Mouse (Mus musculus): ENCODE data around the gene Gm15217. TPM values are rescaled to one million over a fixed set of nuclear protein-coding genes. Genes with fewer than 3 reads are reported as not detected.

The Gm15217 gene
- polyA plus RNA-seq, 1 experiment from 2014 or later: not detected

- Histone ChIP-seq H3K36me3 (replicated peaks) (no peaks in the 10 kb centered on the region), H3K9ac (no peak overlapping the region), H3K4me2 (peak overlapping the region; percentile 49), H3K27ac (replicated peaks) (no peak overlapping the region), H3K4me3 (replicated peaks) (peak overlapping the region; percentile 7; the same call in 1 of the 2 replicates), H3K9me3 (replicated peaks) (no peaks in the 10 kb centered on the region), H3K27me3 (peaks cover 68% of the 10 kb centered on the region), H3K4me1 (replicated peaks) (no peaks in the 10 kb centered on the region; the same call in 1 of the 2 replicates)
- ATAC-seq (ENCODE audit: insufficient read depth): no peak
- WGBS (ENCODE audit: insufficient replicate concordance): 3% methylated on average over 27 of the region's 27 CpGs
Measured at GRCm38 (mm10) chr14:46398091-46398695, 19.0 kb downstream of the Gm15217 start.

- 72% methylated on average over 2 of the region's 2 CpGs for WGBS (ENCODE audit: insufficient replicate concordance)
Measured at GRCm38 (mm10) chr14:46399925-46400324, 20.7 kb downstream of the Gm15217 start.

GRCm38 (mm10) chr14:46408319-46408718 is 29.1 kb downstream of the Gm15217 start:
- Histone ChIP-seq H3K9me3 (replicated peaks) (no peaks in the 10 kb centered on the region), H3K27ac (replicated peaks) (no peak overlapping the region)
- WGBS (ENCODE audit: insufficient replicate concordance): 67% methylated on average over 3 of the region's 3 CpGs

More at GRCm38 (mm10) chr14:46399925-46400324, 20.7 kb downstream of the Gm15217 start:
- no peak overlapping the region for H3K4me3 ChIP-seq (replicated peaks)
- no peak overlapping the region for H3K27ac ChIP-seq (replicated peaks)
- H3K4me2 ChIP-seq: no peak overlapping the region
- H3K27me3 ChIP-seq: peaks cover 60% of the 10 kb centered on the region
- H3K36me3 ChIP-seq (replicated peaks): no peaks in the 10 kb centered on the region
- H3K9ac ChIP-seq: no peak overlapping the region
- no peaks in the 10 kb centered on the region; the same call in 1 of the 2 replicates for H3K4me1 ChIP-seq (replicated peaks)
- H3K9me3 ChIP-seq (replicated peaks): no peaks in the 10 kb centered on the region
- ATAC-seq (ENCODE audit: insufficient read depth): no peak

DNA sequence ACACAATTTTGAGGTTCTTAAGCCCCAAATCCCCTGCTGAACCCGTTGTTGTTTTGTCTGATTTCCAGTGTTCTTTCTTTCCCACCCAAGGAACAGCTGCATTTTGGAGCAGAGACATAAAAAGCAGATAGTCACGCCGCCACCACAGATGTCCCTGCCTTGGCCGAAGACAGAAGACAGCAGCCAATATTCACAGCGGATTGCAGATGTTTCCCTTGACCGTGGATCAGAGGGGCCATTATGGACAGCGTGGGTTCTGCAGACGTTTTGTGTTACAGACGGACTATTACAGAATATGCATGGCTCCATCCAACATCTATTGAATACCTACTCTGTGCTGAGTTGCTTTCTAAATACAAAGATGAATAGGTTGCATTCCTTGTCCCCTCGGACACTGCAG is 29.8 kb downstream of the Gm15217 start:
- no peaks in the 10 kb centered on the region for H3K27me3 ChIP-seq
- no peaks in the 10 kb centered on the region for H3K9me3 ChIP-seq (replicated peaks)
- H3K4me3 ChIP-seq (replicated peaks): no peak overlapping the region
- no peak overlapping the region for H3K27ac ChIP-seq (replicated peaks)
- no peak overlapping the region for H3K9ac ChIP-seq
- WGBS (ENCODE audit: insufficient replicate concordance): 68% methylated on average over 10 of the region's 10 CpGs
- ATAC-seq (ENCODE audit: insufficient read depth): no peak
- H3K36me3 ChIP-seq (replicated peaks): no peaks in the 10 kb centered on the region
- no peaks in the 10 kb centered on the region for H3K4me1 ChIP-seq (replicated peaks)
- H3K4me2 ChIP-seq: no peak overlapping the region

More at GRCm38 (mm10) chr14:46408319-46408718, 29.1 kb downstream of the Gm15217 start:
- Histone ChIP-seq H3K4me3 (replicated peaks) (no peak overlapping the region), H3K4me1 (replicated peaks) (no peaks in the 10 kb centered on the region), H3K9ac (no peak overlapping the region), H3K36me3 (replicated peaks) (no peaks in the 10 kb centered on the region), H3K27me3 (no peaks in the 10 kb centered on the region), H3K4me2 (no peak overlapping the region)
- no peak for ATAC-seq (ENCODE audit: insufficient read depth)

- Histone ChIP-seq H3K27me3 (no peaks in the 10 kb centered on the region), H3K27ac (replicated peaks) (no peak overlapping the region), H3K4me2 (no peak overlapping the region), H3K9me3 (replicated peaks) (no peaks in the 10 kb centered on the region), H3K4me3 (replicated peaks) (no peak overlapping the region), H3K4me1 (replicated peaks) (no peaks in the 10 kb centered on the region), H3K9ac (no peak overlapping the region), H3K36me3 (replicated peaks) (no peaks in the 10 kb centered on the region)
- ATAC-seq (ENCODE audit: insufficient read depth): no peak
- WGBS (ENCODE audit: insufficient replicate concordance): 15% methylated on average over 4 of the region's 4 CpGs
Measured at GRCm38 (mm10) chr14:46410557-46411120, 31.4 kb downstream of the Gm15217 start.

GRCm38 (mm10) chr14:46412497-46413000 is 33.3 kb downstream of the Gm15217 start:
- no peaks in the 10 kb centered on the region for H3K36me3 ChIP-seq (replicated peaks)
- H3K9ac ChIP-seq: no peak overlapping the region
- H3K27me3 ChIP-seq: no peaks in the 10 kb centered on the region
- H3K4me2 ChIP-seq: no peak overlapping the region
- H3K4me3 ChIP-seq (replicated peaks): no peak overlapping the region
- no peaks in the 10 kb centered on the region for H3K9me3 ChIP-seq (replicated peaks)
- no peak overlapping the region for H3K27ac ChIP-seq (replicated peaks)
- 68% methylated on average over 7 of the region's 7 CpGs for WGBS (ENCODE audit: insufficient replicate concordance)
- no peak for ATAC-seq (ENCODE audit: insufficient read depth)
- no peaks in the 10 kb centered on the region for H3K4me1 ChIP-seq (replicated peaks)

DNA sequence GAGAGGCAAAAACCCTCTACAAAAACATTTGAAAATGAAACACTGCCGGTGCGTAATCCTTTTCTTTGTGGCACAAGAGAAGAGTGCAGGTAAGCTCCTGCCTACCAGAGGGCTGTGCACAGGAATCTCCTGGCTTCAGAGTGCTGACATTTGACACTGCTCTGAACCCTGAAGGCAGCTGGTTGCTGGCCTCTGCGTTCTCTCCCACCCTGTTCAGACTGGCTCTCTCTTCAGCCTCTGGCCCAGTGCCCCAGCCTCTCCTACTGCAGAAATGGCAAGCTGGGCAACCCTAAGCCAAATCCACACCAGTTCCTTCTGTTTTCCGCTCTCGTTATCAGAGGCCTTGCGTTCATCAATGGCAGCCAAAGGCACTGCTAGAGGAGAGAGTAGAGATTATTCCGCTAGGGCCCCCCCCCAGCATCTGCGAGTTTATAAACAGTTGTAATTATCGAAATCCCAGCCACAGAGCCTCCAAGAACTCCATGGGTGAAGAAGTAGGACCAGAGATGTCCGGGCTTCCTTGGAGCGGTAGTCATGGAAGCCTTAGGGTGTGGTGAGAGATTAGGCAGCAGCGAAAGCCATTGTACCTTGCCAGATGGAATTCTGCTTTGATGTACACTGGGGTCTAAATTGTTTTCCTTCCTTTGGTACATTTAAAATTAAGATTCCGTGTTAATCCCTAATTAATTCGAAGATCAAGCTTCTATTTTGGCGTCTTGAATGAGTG is 39.3 kb downstream of the Gm15217 start:
- no peaks in the 10 kb centered on the region for H3K9me3 ChIP-seq (replicated peaks)
- H3K27me3 ChIP-seq: 0 out of 2 replicates have a peak, but pooled peaks cover 4% of the 10 kb centered on the region
- no peaks in the 10 kb centered on the region for H3K36me3 ChIP-seq (replicated peaks)
- H3K27ac ChIP-seq (replicated peaks): no peak overlapping the region
- H3K4me1 ChIP-seq (replicated peaks): no peaks in the 10 kb centered on the region
- no peak overlapping the region for H3K4me2 ChIP-seq
- ATAC-seq (ENCODE audit: insufficient read depth): no peak
- no peak overlapping the region for H3K4me3 ChIP-seq (replicated peaks)
- no peak overlapping the region for H3K9ac ChIP-seq
- WGBS (ENCODE audit: insufficient replicate concordance): 75% methylated on average over 15 of the region's 15 CpGs

DNA sequence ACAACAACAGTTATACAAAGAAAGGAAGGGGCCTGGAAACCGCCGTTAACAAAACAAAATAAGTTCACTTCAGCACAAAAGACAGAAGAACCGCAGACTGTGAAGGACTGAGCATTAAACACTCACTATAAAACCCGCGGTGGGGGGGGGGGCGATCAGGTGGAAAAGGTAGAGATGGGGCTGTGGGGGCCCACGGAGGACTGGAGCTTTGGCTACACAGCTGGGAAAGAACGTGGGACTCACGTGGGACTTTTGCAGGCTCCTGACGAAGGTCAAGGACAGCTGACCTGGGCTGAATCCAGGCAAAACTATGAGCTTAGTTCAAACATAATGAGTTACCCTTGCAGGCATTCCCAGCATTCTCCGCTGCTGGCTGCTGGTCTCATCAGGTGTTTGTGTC is 40.1 kb downstream of the Gm15217 start:
- H3K4me3 ChIP-seq (replicated peaks): no peak overlapping the region
- no peak overlapping the region for H3K27ac ChIP-seq (replicated peaks)
- H3K9me3 ChIP-seq (replicated peaks): no peaks in the 10 kb centered on the region
- no peaks in the 10 kb centered on the region for H3K4me1 ChIP-seq (replicated peaks)
- H3K36me3 ChIP-seq (replicated peaks): no peaks in the 10 kb centered on the region
- H3K27me3 ChIP-seq: 0 out of 2 replicates have a peak, but pooled peaks cover 4% of the 10 kb centered on the region
- ATAC-seq (ENCODE audit: insufficient read depth): no peak
- 55% methylated on average over 11 of the region's 11 CpGs for WGBS (ENCODE audit: insufficient replicate concordance)
- H3K4me2 ChIP-seq: no peak overlapping the region
- no peak overlapping the region for H3K9ac ChIP-seq

- no peak overlapping the region for H3K27ac ChIP-seq (replicated peaks)
- H3K9me3 ChIP-seq (replicated peaks): no peaks in the 10 kb centered on the region
- 64% methylated on average over 3 of the region's 3 CpGs for WGBS (ENCODE audit: insufficient replicate concordance)
- no peak overlapping the region for H3K4me2 ChIP-seq
- 0 out of 2 replicates have a peak, but pooled peaks cover 4% of the 10 kb centered on the region for H3K27me3 ChIP-seq
- no peaks in the 10 kb centered on the region for H3K4me1 ChIP-seq (replicated peaks)
- no peaks in the 10 kb centered on the region for H3K36me3 ChIP-seq (replicated peaks)
- H3K4me3 ChIP-seq (replicated peaks): no peak overlapping the region
- no peak for ATAC-seq (ENCODE audit: insufficient read depth)
- H3K9ac ChIP-seq: no peak overlapping the region
Measured at GRCm38 (mm10) chr14:46421823-46422222, 42.6 kb downstream of the Gm15217 start.

DNA sequence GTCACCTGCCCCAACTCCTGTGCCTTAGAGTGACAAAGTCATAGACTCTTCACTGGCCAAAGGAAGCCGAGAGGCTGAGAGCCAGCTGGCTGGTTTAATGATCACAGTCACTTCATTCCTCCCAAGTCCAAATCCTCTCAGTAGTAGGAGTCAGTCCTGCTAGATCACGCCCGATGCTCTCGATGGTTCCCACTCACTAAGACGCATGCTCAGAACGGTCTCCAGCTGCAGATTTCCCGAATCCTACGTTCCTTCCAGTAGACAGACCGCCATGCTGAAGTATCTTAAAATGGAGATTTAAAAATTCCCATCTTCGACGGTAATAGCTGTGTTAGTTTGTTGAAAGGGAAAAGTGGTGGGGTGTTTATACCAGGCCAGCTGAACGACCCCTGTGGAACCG is 48.0 kb downstream of the Gm15217 start:
- H3K4me2 ChIP-seq: no peak overlapping the region
- no peak overlapping the region for H3K4me3 ChIP-seq (replicated peaks)
- H3K27ac ChIP-seq (replicated peaks): no peak overlapping the region
- H3K9me3 ChIP-seq (replicated peaks): no peaks in the 10 kb centered on the region
- no peaks in the 10 kb centered on the region for H3K4me1 ChIP-seq (replicated peaks)
- no peak for ATAC-seq (ENCODE audit: insufficient read depth)
- H3K27me3 ChIP-seq: no peaks in the 10 kb centered on the region
- H3K9ac ChIP-seq: no peak overlapping the region
- no peaks in the 10 kb centered on the region for H3K36me3 ChIP-seq (replicated peaks)
- 80% methylated on average over 13 of the region's 13 CpGs for WGBS (ENCODE audit: insufficient replicate concordance)

DNA sequence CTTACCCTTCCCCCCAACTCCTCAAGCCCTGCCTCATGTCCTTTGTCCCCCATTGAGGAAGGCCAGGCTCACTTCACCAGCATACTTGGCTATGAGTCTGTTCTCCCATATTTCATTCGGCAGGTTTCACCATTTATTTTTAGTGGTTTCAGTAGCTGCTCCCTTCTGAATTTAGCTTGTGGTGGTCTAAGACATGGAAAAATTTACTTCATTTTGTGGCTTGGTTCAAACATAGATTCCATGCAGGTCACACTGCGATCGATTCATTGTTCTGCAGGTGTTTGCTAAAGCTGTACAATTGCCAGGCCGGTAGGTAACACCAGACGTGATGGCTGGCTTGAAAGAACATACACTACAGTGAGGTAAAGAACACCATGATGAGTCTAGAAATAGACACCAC is 51.0 kb downstream of the Gm15217 start:
- Histone ChIP-seq H3K9me3 (replicated peaks) (no peaks in the 10 kb centered on the region), H3K4me2 (no peak overlapping the region), H3K4me3 (replicated peaks) (no peak overlapping the region), H3K36me3 (replicated peaks) (no peaks in the 10 kb centered on the region), H3K4me1 (replicated peaks) (no peaks in the 10 kb centered on the region), H3K27me3 (0 out of 2 replicates have a peak, but pooled peaks cover under 1% of the 10 kb centered on the region), H3K27ac (replicated peaks) (no peak overlapping the region), H3K9ac (no peak overlapping the region)
- ATAC-seq (ENCODE audit: insufficient read depth): no peak
- WGBS (ENCODE audit: insufficient replicate concordance): 73% methylated on average over 5 of the region's 5 CpGs

All from liver, embryonic 15.5 days (tissue).